Mouse (Mus musculus): Measurements from ENCODE around the gene Srsf3.

DNA sequence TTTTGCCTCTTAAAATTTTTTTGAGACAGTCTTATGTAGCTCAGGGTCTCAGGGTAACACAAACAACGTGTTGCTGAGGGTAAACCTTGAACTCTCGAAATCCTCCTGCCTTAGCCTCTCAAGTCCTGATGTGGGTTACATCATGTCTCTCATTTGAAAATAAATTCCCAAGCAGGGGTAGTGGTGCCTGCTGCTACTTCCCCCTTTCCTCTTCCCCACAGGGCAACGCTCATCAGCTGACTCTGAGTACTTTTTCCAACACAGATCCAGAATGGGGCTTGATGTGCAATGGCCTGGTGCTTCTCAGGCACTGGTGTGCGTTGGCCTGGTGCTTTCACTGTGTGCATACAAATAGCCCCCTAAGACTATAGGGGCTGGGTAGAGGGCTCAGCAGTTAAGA is 23.2 kb upstream of the Srsf3 start:
- no peak for TF ChIP-seq CTCF (conservative IDR thresholded peaks at IDR 0.05; ENCODE audit: insufficient read depth, insufficient read length, low read depth, low read length)
- TF ChIP-seq POLR2A (IDR thresholded peaks at IDR 0.05; ENCODE audit: low read depth, low read length) = no peak
